Mouse (Mus musculus) intestine, embryonic 15.5 days (tissue): ENCODE data around the gene Macf1. TPM values are rescaled to one million over a fixed set of nuclear protein-coding genes. Genes with fewer than 3 reads are reported as not detected.

Experiments used
- ATAC-seq: fragments of 200-750 bp; cut with Nextera tagmentation; 2 replicates; pipeline ENCODE4 v1.8.0; 2017; ENCODE audit warnings: moderate TSS enrichment, moderate library complexity
- H3K27ac ChIP-seq: fragments of 300-500 bp; sonication (generic); 2 replicates; pipeline ENCODE4 v1.5.1; 2015; ENCODE audit warnings: mild to moderate bottlenecking, inconsistent platforms
- H3K27me3 ChIP-seq: fragments of 300-500 bp; sonication (generic); replicated peaks from 2 replicates; pipeline ENCODE4 v1.6.1; 2015; ENCODE audit warnings: inconsistent platforms
- H3K36me3 ChIP-seq: fragments of 300-500 bp; sonication (generic); 2 replicates; pipeline ENCODE4 v1.6.1; 2015; ENCODE audit warnings: inconsistent platforms
- H3K4me1 ChIP-seq: fragments of 300-500 bp; sonication (generic); replicated peaks from 2 replicates; pipeline ENCODE4 v1.6.1; 2015; ENCODE audit warnings: inconsistent platforms
- H3K4me2 ChIP-seq: fragments of 300-500 bp; sonication (generic); replicated peaks from 2 replicates; pipeline ENCODE4 v1.6.1; 2015; ENCODE audit warnings: mild to moderate bottlenecking, inconsistent platforms
- H3K4me3 ChIP-seq: fragments of 300-500 bp; sonication (generic); replicated peaks from 2 replicates; pipeline ENCODE4 v1.5.1; 2015; ENCODE audit warnings: inconsistent platforms
- H3K9ac ChIP-seq: fragments of 300-500 bp; sonication (generic); 2 replicates; pipeline ENCODE4 v1.6.1; 2015; ENCODE audit warnings: inconsistent platforms
- H3K9me3 ChIP-seq: fragments of 300-500 bp; sonication (generic); 2 replicates; pipeline ENCODE4 v1.6.1; 2016; ENCODE audit warnings: inconsistent platforms
- WGBS: fragments of 180-500 bp; shearing (Covaris S2); methylation state at CpG from one replicate; pipeline ENCODE4 v1.1.7; 2015; 5-methylcytosine and 5-hydroxymethylcytosine counted together
- polyA plus RNA-seq: library from polyadenylated mRNA; unstranded; fragments of >200 nt; fragmentation: Nextera tagmentation; extraction: Ambion mirVana; gene quantifications from 2 replicates; pipeline ENCODE4 v1.2.1, GENCODE M21; 2015

Gene Macf1
- polyA plus RNA-seq, 1 experiment from 2014 or later, result 28.0 TPM

GRCm38 (mm10) chr4:123605309-123605708 is 78.9 kb downstream of the Macf1 start:
- Histone ChIP-seq H3K4me3 (no peak overlapping the region), H3K9me3 (no peaks in the 10 kb centered on the region), H3K36me3 (no peaks in the 10 kb centered on the region), H3K4me1 (no peaks in the 10 kb centered on the region), H3K4me2 (no peak overlapping the region), H3K27me3 (no peaks in the 10 kb centered on the region), H3K27ac (no peak overlapping the region), H3K9ac (no peak overlapping the region)
- peak; percentile 28; the same call in 1 of the 2 replicates for ATAC-seq
- WGBS, result 71% methylated on average over 1 of the region's 1 CpGs

GRCm38 (mm10) chr4:123602700-123603261 is 81.4 kb downstream of the Macf1 start:
- WGBS, result 87% methylated on average over 2 of the region's 2 CpGs

GRCm38 (mm10) chr4:123601036-123601435 is 83.1 kb downstream of the Macf1 start:
- Histone ChIP-seq H3K4me3 (no peak overlapping the region), H3K9me3 (no peaks in the 10 kb centered on the region), H3K9ac (no peak overlapping the region), H3K27me3 (no peaks in the 10 kb centered on the region), H3K27ac (no peak overlapping the region), H3K4me2 (no peak overlapping the region), H3K36me3 (no peaks in the 10 kb centered on the region), H3K4me1 (no peaks in the 10 kb centered on the region)
- WGBS, result 77% methylated on average over 1 of the region's 1 CpGs
- no peak for ATAC-seq

More at GRCm38 (mm10) chr4:123602700-123603261, 81.4 kb downstream of the Macf1 start:
- H3K4me3 ChIP-seq, result no peak overlapping the region
- H3K27ac ChIP-seq, result no peak overlapping the region
- H3K4me2 ChIP-seq, result no peak overlapping the region
- no peaks in the 10 kb centered on the region for H3K27me3 ChIP-seq
- H3K4me1 ChIP-seq, result no peaks in the 10 kb centered on the region
- no peaks in the 10 kb centered on the region for H3K9me3 ChIP-seq
- no peak overlapping the region for H3K9ac ChIP-seq
- ATAC-seq, result no peak
- no peaks in the 10 kb centered on the region for H3K36me3 ChIP-seq

GRCm38 (mm10) chr4:123598519-123599228 is 85.5 kb downstream of the Macf1 start:
- peak overlapping the region; percentile 48; the same call in 1 of the 2 replicates for H3K27ac ChIP-seq
- WGBS, result 74% methylated on average over 11 of the region's 11 CpGs
- H3K36me3 ChIP-seq, result no peaks in the 10 kb centered on the region
- no peak overlapping the region for H3K9ac ChIP-seq
- H3K4me3 ChIP-seq, result no peak overlapping the region
- ATAC-seq, result no peak
- no peaks in the 10 kb centered on the region for H3K27me3 ChIP-seq
- H3K4me2 ChIP-seq, result no peak overlapping the region
- H3K4me1 ChIP-seq, result peaks cover 11% of the 10 kb centered on the region
- H3K9me3 ChIP-seq, result no peaks in the 10 kb centered on the region

- Histone ChIP-seq H3K9ac (no peak overlapping the region), H3K27ac (peak overlapping the region; percentile 69), H3K4me3 (no peak overlapping the region), H3K9me3 (no peaks in the 10 kb centered on the region), H3K4me1 (peaks cover 20% of the 10 kb centered on the region), H3K27me3 (no peaks in the 10 kb centered on the region), H3K36me3 (no peaks in the 10 kb centered on the region), H3K4me2 (0 out of 2 replicates have a peak overlapping the region, but pooled peaks have one; percentile 10)
- 52% methylated on average over 5 of the region's 5 CpGs for WGBS
- ATAC-seq, result no peak
These were observed 89.8 kb downstream of the Macf1 start for GRCm38 (mm10) chr4:123594381-123594806.

GRCm38 (mm10) chr4:123593664-123594063 is 90.5 kb downstream of the Macf1 start:
- Histone ChIP-seq H3K27me3 (no peaks in the 10 kb centered on the region), H3K4me1 (peaks cover 20% of the 10 kb centered on the region), H3K36me3 (no peaks in the 10 kb centered on the region), H3K9ac (no peak overlapping the region), H3K4me3 (no peak overlapping the region), H3K4me2 (no peak overlapping the region), H3K9me3 (no peaks in the 10 kb centered on the region), H3K27ac (peak overlapping the region; percentile 69; the same call in 1 of the 2 replicates)
- WGBS, result 30% methylated on average over 3 of the region's 3 CpGs
- no peak for ATAC-seq

GRCm38 (mm10) chr4:123592046-123592445 is 92.1 kb downstream of the Macf1 start:
- WGBS, result 72% methylated on average over 5 of the region's 5 CpGs
- Histone ChIP-seq H3K36me3 (no peaks in the 10 kb centered on the region), H3K4me1 (peaks cover 23% of the 10 kb centered on the region), H3K27me3 (no peaks in the 10 kb centered on the region), H3K27ac (no peak overlapping the region), H3K4me2 (no peak overlapping the region), H3K9me3 (no peaks in the 10 kb centered on the region), H3K4me3 (no peak overlapping the region), H3K9ac (no peak overlapping the region)
- no peak for ATAC-seq

GRCm38 (mm10) chr4:123591026-123591635 is 93.0 kb downstream of the Macf1 start:
- no peak for ATAC-seq
- Histone ChIP-seq H3K36me3 (no peaks in the 10 kb centered on the region), H3K27ac (no peak overlapping the region), H3K4me1 (peaks cover 23% of the 10 kb centered on the region), H3K9me3 (no peaks in the 10 kb centered on the region), H3K9ac (no peak overlapping the region), H3K27me3 (no peaks in the 10 kb centered on the region), H3K4me2 (no peak overlapping the region), H3K4me3 (no peak overlapping the region)
- 65% methylated on average over 4 of the region's 4 CpGs for WGBS

GRCm38 (mm10) chr4:123589496-123589895 is 94.7 kb downstream of the Macf1 start:
- Histone ChIP-seq H3K4me3 (no peak overlapping the region), H3K9me3 (no peaks in the 10 kb centered on the region), H3K9ac (no peak overlapping the region), H3K27ac (no peak overlapping the region), H3K27me3 (no peaks in the 10 kb centered on the region), H3K4me1 (peaks cover 19% of the 10 kb centered on the region), H3K36me3 (no peaks in the 10 kb centered on the region), H3K4me2 (no peak overlapping the region)
- WGBS, result 70% methylated on average over 3 of the region's 3 CpGs
- ATAC-seq, result no peak

GRCm38 (mm10) chr4:123588353-123589301 is 95.5 kb downstream of the Macf1 start:
- Histone ChIP-seq H3K9me3 (no peaks in the 10 kb centered on the region), H3K27me3 (no peaks in the 10 kb centered on the region), H3K4me2 (no peak overlapping the region), H3K36me3 (no peaks in the 10 kb centered on the region), H3K27ac (no peak overlapping the region), H3K9ac (no peak overlapping the region), H3K4me3 (no peak overlapping the region), H3K4me1 (peaks cover 15% of the 10 kb centered on the region)
- ATAC-seq, result peak; percentile 68; the same call in 1 of the 2 replicates
- WGBS, result 33% methylated on average over 7 of the region's 7 CpGs

GRCm38 (mm10) chr4:123587616-123588015 is 96.5 kb downstream of the Macf1 start:
- H3K4me1 ChIP-seq, result peaks cover 7% of the 10 kb centered on the region
- H3K27me3 ChIP-seq, result no peaks in the 10 kb centered on the region
- 82% methylated on average over 3 of the region's 3 CpGs for WGBS
- H3K4me2 ChIP-seq, result no peak overlapping the region
- no peak overlapping the region for H3K27ac ChIP-seq
- no peaks in the 10 kb centered on the region for H3K9me3 ChIP-seq
- no peaks in the 10 kb centered on the region for H3K36me3 ChIP-seq
- H3K9ac ChIP-seq, result no peak overlapping the region
- ATAC-seq, result no peak
- H3K4me3 ChIP-seq, result no peak overlapping the region

GRCm38 (mm10) chr4:123584720-123585093 is 99.5 kb downstream of the Macf1 start:
- 47% methylated on average over 3 of the region's 3 CpGs for WGBS
- H3K9ac ChIP-seq, result no peak overlapping the region
- no peaks in the 10 kb centered on the region for H3K36me3 ChIP-seq
- H3K4me3 ChIP-seq, result no peak overlapping the region
- ATAC-seq, result no peak
- H3K9me3 ChIP-seq, result no peaks in the 10 kb centered on the region
- peak overlapping the region; percentile 23 for H3K27ac ChIP-seq
- H3K4me1 ChIP-seq, result peaks cover 7% of the 10 kb centered on the region
- H3K4me2 ChIP-seq, result no peak overlapping the region
- no peaks in the 10 kb centered on the region for H3K27me3 ChIP-seq
